Mouse (Mus musculus): Measurements from ENCODE around the gene H13. TPM values are rescaled to one million over a fixed set of nuclear protein-coding genes. Genes with fewer than 3 reads are reported as not detected.

H13 gene
- total and polyA plus RNA-seq, 2 experiments from 2014 or later: 162 to 196 TPM

DNA sequence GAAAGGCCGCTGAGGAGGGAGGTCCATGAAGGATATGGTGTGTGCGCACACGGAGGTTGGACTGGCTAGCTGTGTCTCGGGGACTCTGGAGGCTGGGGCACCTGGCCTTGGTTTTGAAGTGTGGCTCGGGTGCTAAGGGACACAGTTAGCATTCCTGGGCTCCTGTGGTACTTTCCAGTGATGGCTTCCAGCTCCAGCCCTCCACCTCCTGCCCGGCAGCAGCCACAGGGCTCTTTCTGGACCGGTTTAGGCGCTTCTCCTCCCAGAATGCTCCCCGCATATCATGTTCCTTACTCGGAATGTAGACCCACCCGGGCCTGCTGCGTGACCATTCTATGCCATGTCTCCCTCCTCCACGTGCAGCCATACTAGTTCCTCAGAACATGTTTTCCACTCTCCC is 24.5 kb downstream of the H13 start:
- H3K4me1 ChIP-seq (ENCODE audit: insufficient read depth, low read length): no peaks in the 10 kb centered on the region
- H3K9ac ChIP-seq (replicated peaks; ENCODE audit: low read length): no peak overlapping the region; the same call in 1 of the 2 replicates
- ATAC-seq (no peak), DNase-seq (ENCODE audit: low spot score) (no peak)
- peak overlapping the region; percentile 39 for H3K4me2 ChIP-seq (ENCODE audit: low read depth, low read length)
- peak overlapping the region; percentile 52; the same call in 1 of the 2 replicates for H3K27ac ChIP-seq
- peaks cover 39% of the 10 kb centered on the region for H3K36me3 ChIP-seq (ENCODE audit: insufficient read depth, low read length)
- 86% methylated on average over 13 of the region's 13 CpGs for WGBS
- H3K27me3 ChIP-seq (ENCODE audit: insufficient read depth, low read length): no peaks in the 10 kb centered on the region
- H3K4me3 ChIP-seq (ENCODE audit: low read length): no peak overlapping the region
- TF ChIP-seq CTCF (IDR thresholded peaks at IDR 0.05; ENCODE audit: low read depth): no peak
- H3K9me3 ChIP-seq (ENCODE audit: low read length): no peaks in the 10 kb centered on the region

DNA sequence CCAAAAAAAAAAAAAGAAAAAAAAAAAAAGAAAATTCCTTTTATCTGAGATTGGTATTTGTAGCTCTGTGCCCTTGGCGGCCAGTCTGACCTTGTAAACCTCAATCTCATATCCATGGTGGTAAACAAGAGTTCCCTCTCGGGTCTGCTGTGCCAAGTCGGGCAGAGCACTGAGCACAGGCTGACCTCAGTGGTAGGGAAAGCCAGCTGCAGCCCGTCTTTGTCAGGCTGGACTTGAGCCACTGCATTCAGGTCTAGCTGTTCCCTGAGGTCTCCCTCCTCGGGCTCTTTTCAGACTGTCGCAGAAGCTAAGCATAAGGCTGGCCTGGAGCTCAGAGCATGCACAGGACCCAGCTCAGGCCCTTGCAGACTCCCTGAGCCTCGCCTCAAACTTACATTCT is 25.4 kb downstream of the H13 start:
- H3K4me1 ChIP-seq (ENCODE audit: insufficient read depth, low read length): no peaks in the 10 kb centered on the region
- no peak overlapping the region for H3K4me2 ChIP-seq (ENCODE audit: low read depth, low read length)
- ATAC-seq (no peak), DNase-seq (ENCODE audit: low spot score) (no peak)
- H3K27me3 ChIP-seq (ENCODE audit: insufficient read depth, low read length): no peaks in the 10 kb centered on the region
- H3K9ac ChIP-seq (replicated peaks; ENCODE audit: low read length): no peak overlapping the region
- H3K4me3 ChIP-seq (ENCODE audit: low read length): no peak overlapping the region
- 68% methylated on average over 7 of the region's 7 CpGs for WGBS
- peaks cover 40% of the 10 kb centered on the region for H3K36me3 ChIP-seq (ENCODE audit: insufficient read depth, low read length)
- TF ChIP-seq CTCF (IDR thresholded peaks at IDR 0.05; ENCODE audit: low read depth): no peak
- no peak overlapping the region for H3K27ac ChIP-seq
- no peaks in the 10 kb centered on the region for H3K9me3 ChIP-seq (ENCODE audit: low read length)

DNA sequence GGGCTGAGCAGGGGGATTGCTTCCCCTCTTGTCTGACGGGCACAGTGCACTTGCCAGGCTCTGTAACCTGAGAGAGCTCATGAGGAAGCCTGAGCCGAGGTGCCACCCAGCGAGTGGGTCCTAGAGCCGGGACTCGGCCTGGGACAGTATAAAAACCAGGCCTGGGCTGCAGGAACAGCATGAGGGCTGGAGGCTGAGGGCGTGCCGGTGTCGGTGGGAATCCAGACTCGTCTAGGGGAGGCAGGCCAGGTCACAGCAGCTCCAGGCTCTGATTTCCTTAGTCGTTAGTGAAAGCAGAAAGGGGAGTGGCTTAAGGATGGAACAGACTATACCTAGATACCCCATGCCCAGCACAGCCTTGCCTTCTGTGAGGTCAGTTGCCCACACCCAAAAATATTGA is 26.8 kb downstream of the H13 start:
- H3K4me2 ChIP-seq (ENCODE audit: low read depth, low read length): no peak overlapping the region
- H3K9ac ChIP-seq (replicated peaks; ENCODE audit: low read length): peak overlapping the region; percentile 54; the same call in 1 of the 2 replicates
- WGBS: 73% methylated on average over 10 of the region's 10 CpGs
- no peak for ATAC-seq
- no peak for DNase-seq (ENCODE audit: low spot score)
- H3K27me3 ChIP-seq (ENCODE audit: insufficient read depth, low read length): no peaks in the 10 kb centered on the region
- peaks cover 53% of the 10 kb centered on the region for H3K36me3 ChIP-seq (ENCODE audit: insufficient read depth, low read length)
- no peak overlapping the region for H3K4me3 ChIP-seq (ENCODE audit: low read length)
- TF ChIP-seq CTCF (IDR thresholded peaks at IDR 0.05; ENCODE audit: low read depth): no peak
- no peaks in the 10 kb centered on the region for H3K9me3 ChIP-seq (ENCODE audit: low read length)
- H3K27ac ChIP-seq: no peak overlapping the region; the same call in 1 of the 2 replicates
- H3K4me1 ChIP-seq (ENCODE audit: insufficient read depth, low read length): no peaks in the 10 kb centered on the region

DNA sequence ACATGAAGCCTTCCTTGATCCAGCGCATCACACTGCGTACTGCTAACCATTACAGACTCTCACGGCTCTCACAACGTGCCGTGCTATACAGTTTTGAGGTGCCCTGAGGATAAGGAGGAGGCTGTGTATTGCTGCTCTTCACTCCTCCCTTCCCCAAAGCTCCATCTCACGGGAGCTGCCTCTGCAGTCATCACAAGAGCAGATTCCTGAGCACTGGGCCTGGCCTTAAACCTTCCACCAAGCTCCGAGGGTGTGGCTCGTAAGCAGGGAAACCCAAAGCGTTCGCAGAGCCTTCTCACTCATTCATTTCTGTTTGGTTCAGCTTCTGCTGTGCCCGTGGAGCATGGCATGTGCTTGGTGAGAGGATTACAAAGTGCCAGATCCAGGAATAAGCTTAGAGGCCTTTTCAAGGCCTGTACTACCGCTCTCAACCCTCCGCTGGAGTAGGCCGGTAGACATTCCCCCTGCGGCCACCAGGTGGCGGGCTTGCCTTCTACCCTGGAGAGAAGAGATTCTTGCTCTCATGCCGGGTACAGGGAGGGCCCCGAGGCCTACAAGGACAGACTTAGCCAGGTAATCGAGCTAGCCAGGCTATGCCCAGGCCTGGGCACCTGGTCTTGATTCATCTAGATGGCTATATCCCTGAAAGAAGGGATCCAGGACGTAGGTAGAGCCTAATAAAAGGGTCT is 27.4 kb downstream of the H13 start:
- peaks cover 58% of the 10 kb centered on the region for H3K36me3 ChIP-seq (ENCODE audit: insufficient read depth, low read length)
- no peaks in the 10 kb centered on the region for H3K4me1 ChIP-seq (ENCODE audit: insufficient read depth, low read length)
- 40% methylated on average over 20 of the region's 20 CpGs for WGBS
- H3K4me3 ChIP-seq (ENCODE audit: low read length): no peak overlapping the region
- peak; percentile 80 for ATAC-seq
- H3K9me3 ChIP-seq (ENCODE audit: low read length): no peaks in the 10 kb centered on the region
- peak overlapping the region; percentile 73 for H3K27ac ChIP-seq
- H3K9ac ChIP-seq (replicated peaks; ENCODE audit: low read length): peak overlapping the region; percentile 54
- H3K4me2 ChIP-seq (ENCODE audit: low read depth, low read length): no peak overlapping the region
- peak; percentile 94 for DNase-seq (ENCODE audit: low spot score)
- no peaks in the 10 kb centered on the region for H3K27me3 ChIP-seq (ENCODE audit: insufficient read depth, low read length)
- peak; percentile 98 for TF ChIP-seq CTCF (IDR thresholded peaks at IDR 0.05; ENCODE audit: low read depth)

DNA sequence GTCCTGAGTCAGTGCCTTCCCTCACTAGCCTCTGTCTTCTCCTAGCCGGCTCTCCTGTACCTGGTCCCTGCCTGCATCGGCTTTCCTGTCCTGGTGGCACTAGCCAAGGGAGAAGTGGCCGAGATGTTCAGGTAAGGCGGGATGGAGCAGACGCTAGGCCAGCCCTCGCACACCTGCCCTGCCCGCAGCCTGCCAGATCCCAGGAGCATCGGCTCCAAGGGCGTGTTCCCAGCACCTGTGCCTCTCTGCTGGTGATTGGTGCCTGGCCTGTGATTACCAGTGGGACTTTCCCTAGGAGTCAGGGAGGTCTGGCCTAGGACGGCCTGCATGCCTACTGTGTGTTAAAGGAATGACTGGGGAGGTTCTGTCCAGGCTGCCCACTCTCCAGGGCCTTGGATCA is 30.9 kb downstream of the H13 start:
- no peak for ATAC-seq
- no peaks in the 10 kb centered on the region for H3K9me3 ChIP-seq (ENCODE audit: low read length)
- H3K27ac ChIP-seq: no peak overlapping the region

DNA sequence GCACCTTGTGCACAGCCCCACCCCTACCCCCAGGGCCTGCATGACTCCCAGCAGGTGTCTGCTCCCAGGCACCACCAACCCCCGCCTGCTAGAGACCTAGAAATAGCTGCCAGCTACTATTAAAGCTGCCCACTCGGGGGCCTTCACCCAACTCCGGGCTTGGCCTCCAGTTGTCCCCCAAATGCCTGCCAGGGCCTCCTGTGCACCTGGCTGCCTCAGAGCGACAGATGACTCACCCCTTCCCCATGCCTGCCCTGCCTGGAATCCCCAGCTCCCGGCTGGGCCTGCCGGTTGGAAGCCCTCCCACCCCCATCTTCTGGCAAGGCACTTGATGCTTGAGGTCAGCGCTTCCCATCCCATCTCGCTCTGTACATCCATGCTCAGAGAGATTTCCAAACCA is 31.5 kb downstream of the H13 start:
- 84% methylated on average over 8 of the region's 8 CpGs for WGBS
- DNase-seq (ENCODE audit: low spot score) (no peak), ATAC-seq (no peak)
- Histone ChIP-seq H3K27ac (no peak overlapping the region), H3K9me3 (ENCODE audit: low read length) (no peaks in the 10 kb centered on the region), H3K9ac (replicated peaks; ENCODE audit: low read length) (no peak overlapping the region), H3K4me3 (ENCODE audit: low read length) (no peak overlapping the region), H3K27me3 (ENCODE audit: insufficient read depth, low read length) (no peaks in the 10 kb centered on the region), H3K36me3 (ENCODE audit: insufficient read depth, low read length) (peaks cover 77% of the 10 kb centered on the region), H3K4me2 (ENCODE audit: low read depth, low read length) (no peak overlapping the region), H3K4me1 (ENCODE audit: insufficient read depth, low read length) (peaks cover under 1% of the 10 kb centered on the region; the same call in 1 of the 2 replicates)
- TF ChIP-seq CTCF (IDR thresholded peaks at IDR 0.05; ENCODE audit: low read depth): no peak

More for the DNA sequence above, 30.9 kb downstream of the H13 start:
- no peaks in the 10 kb centered on the region for H3K4me1 ChIP-seq (ENCODE audit: insufficient read depth, low read length)
- peaks cover 75% of the 10 kb centered on the region for H3K36me3 ChIP-seq (ENCODE audit: insufficient read depth, low read length)
- H3K4me3 ChIP-seq (ENCODE audit: low read length): no peak overlapping the region
- H3K4me2 ChIP-seq (ENCODE audit: low read depth, low read length): no peak overlapping the region
- no peak for TF ChIP-seq CTCF (IDR thresholded peaks at IDR 0.05; ENCODE audit: low read depth)
- H3K9ac ChIP-seq (replicated peaks; ENCODE audit: low read length): no peak overlapping the region
- WGBS: 95% methylated on average over 10 of the region's 10 CpGs
- H3K27me3 ChIP-seq (ENCODE audit: insufficient read depth, low read length): no peaks in the 10 kb centered on the region
- DNase-seq (ENCODE audit: low spot score): no peak
